Mouse (Mus musculus) midbrain, embryonic 14.5 days (tissue): ENCODE measurements at regions not wholly inside any gene's neighbourhood (a gene's known extent, or its start where the extent isn't known, plus 50 kb on each side); places are given as distances from the start of the nearest gene placed in this dataset.

Experiments used
- ATAC-seq: fragments of 200-750 bp; cut with Nextera tagmentation; 2 replicates; pipeline ENCODE4 v1.8.0; 2017; ENCODE audit warnings: moderate number of reproducible peaks, moderate library complexity; ENCODE audit not compliant: low FRiP score, low TSS enrichment
- DNase-seq: peaks from one replicate; pipeline ENCODE4 v3.0.0-alpha.2; 2015
- H3K27ac ChIP-seq: fragments of 300-500 bp; sonication (generic); replicated peaks from 2 replicates; pipeline ENCODE4 v1.5.1; 2014; ENCODE audit warnings: mild to moderate bottlenecking, low read depth, low read length, moderate library complexity
- H3K27me3 ChIP-seq: fragments of 300-500 bp; sonication (generic); 2 replicates; pipeline ENCODE4 v1.6.1; 2014; ENCODE audit warnings: low read length, control low read depth, mixed read lengths; ENCODE audit not compliant: control insufficient read depth, insufficient read depth
- H3K36me3 ChIP-seq: fragments of 300-500 bp; sonication (generic); 2 replicates; pipeline ENCODE4 v1.6.1; 2014; ENCODE audit warnings: low read length, control low read depth; ENCODE audit not compliant: control insufficient read depth, insufficient read depth
- H3K4me1 ChIP-seq: fragments of 300-500 bp; sonication (generic); 2 replicates; pipeline ENCODE4 v1.6.1; 2014; ENCODE audit warnings: mild to moderate bottlenecking, antibody characterized with exemption, low read length, control low read depth; ENCODE audit not compliant: control insufficient read depth, insufficient read depth
- H3K4me2 ChIP-seq: fragments of 300-500 bp; sonication (generic); 2 replicates; pipeline ENCODE4 v1.6.1; 2014; ENCODE audit warnings: mild to moderate bottlenecking, low read length, moderate library complexity
- H3K4me3 ChIP-seq: fragments of 300-500 bp; sonication (generic); replicated peaks from 2 replicates; pipeline ENCODE4 v1.5.1; 2014; ENCODE audit warnings: low read depth, low read length
- H3K9ac ChIP-seq: fragments of 300-500 bp; sonication (generic); replicated peaks from 2 replicates; pipeline ENCODE4 v1.6.1; 2014; ENCODE audit warnings: mild to moderate bottlenecking, low read length, moderate library complexity
- H3K9me3 ChIP-seq: fragments of 300-500 bp; sonication (generic); 2 replicates; pipeline ENCODE4 v1.6.1; 2016; ENCODE audit warnings: low read length, control low read depth, mixed read lengths; ENCODE audit not compliant: control insufficient read depth
- WGBS: fragments of 180-500 bp; shearing (Covaris S2); extraction: QIAGEN DNeasy Blood & Tissue Kit; methylation state at CpG from one replicate; pipeline ENCODE4 v1.1.7; 2014; 5-methylcytosine and 5-hydroxymethylcytosine counted together

DNA sequence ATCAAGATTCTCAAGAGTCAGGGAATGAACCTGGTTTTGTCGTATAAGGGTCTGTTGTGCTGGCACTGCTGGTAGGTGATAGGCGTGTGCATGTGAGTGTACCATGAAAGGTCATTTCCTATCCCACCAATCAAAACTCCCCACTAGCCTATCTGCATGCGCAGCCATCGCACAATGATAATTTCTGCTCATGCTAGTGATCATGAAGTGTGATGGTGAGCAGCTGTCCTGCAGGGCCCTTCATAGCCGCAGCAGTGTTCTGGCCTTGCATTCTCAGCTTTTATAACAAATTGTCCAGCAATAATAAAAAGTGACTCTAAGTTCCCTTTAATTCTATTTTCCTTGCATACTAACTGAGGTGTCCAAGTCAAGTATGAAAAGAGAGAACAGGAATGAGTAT, 321.7 kb upstream of the Spred2 start:
- WGBS = 96% methylated on average over 5 of the region's 5 CpGs
- no peaks in the 10 kb centered on the region for H3K9me3 ChIP-seq
- H3K27ac ChIP-seq = no peak overlapping the region
- ATAC-seq (no peak), DNase-seq (no peak)
- H3K4me3 ChIP-seq = no peak overlapping the region
- no peaks in the 10 kb centered on the region for H3K4me1 ChIP-seq
- H3K9ac ChIP-seq = no peak overlapping the region
- H3K36me3 ChIP-seq = no peaks in the 10 kb centered on the region
- H3K4me2 ChIP-seq = no peak overlapping the region
- no peaks in the 10 kb centered on the region for H3K27me3 ChIP-seq

DNA sequence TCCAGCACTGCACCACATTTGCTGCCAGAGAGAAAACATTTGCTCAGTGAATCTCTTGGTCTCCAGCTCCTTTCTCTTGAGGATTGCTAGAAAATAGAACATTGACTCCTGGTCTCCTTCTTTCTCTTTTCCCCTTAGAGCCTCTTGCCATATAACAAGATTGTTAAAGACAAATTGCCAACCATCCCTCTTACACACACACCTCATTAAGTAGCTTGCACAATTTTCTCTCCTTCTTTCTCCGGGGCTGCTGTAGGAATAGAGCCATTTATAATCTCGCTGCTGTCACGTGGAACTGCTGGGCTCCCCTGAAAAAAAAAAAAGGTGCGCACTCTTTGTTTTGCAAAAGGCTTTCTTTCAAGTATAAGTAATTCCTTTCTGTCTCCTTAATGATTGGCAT, 318.6 kb upstream of the Spred2 start:
- no peak overlapping the region for H3K9ac ChIP-seq
- no peak for ATAC-seq

DNA sequence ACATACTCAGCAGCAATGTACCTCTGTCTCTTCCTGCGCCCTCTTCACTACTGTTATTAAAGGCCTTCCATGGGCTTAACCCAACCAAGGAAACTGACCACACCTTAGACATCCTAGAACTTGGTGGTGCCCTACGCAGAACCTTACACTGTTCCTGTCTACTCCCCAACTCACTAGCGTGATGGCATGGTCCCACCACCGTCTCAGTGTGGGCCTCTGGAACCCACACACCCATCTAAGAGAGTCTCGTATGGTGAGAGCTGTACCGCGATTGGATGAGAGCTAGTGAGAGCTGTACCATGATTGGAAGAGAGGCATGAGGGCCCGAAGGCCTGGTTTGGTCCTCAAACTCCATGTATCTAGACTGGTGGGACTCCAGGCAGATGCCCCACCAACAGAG, 317.2 kb upstream of the Spred2 start:
- Histone ChIP-seq H3K36me3 (no peaks in the 10 kb centered on the region), H3K9ac (no peak overlapping the region), H3K4me1 (no peaks in the 10 kb centered on the region), H3K27me3 (no peaks in the 10 kb centered on the region), H3K4me2 (no peak overlapping the region), H3K4me3 (no peak overlapping the region), H3K9me3 (no peaks in the 10 kb centered on the region), H3K27ac (no peak overlapping the region)
- ATAC-seq (no peak), DNase-seq (no peak)
- WGBS = 96% methylated on average over 8 of the region's 8 CpGs

More for the DNA sequence above, 318.6 kb upstream of the Spred2 start:
- H3K4me3 ChIP-seq = no peak overlapping the region
- DNase-seq = no peak
- no peaks in the 10 kb centered on the region for H3K27me3 ChIP-seq
- H3K4me1 ChIP-seq = no peaks in the 10 kb centered on the region
- 71% methylated on average over 4 of the region's 4 CpGs for WGBS
- no peaks in the 10 kb centered on the region for H3K36me3 ChIP-seq
- H3K27ac ChIP-seq = no peak overlapping the region
- H3K4me2 ChIP-seq = no peak overlapping the region
- H3K9me3 ChIP-seq = no peaks in the 10 kb centered on the region

DNA sequence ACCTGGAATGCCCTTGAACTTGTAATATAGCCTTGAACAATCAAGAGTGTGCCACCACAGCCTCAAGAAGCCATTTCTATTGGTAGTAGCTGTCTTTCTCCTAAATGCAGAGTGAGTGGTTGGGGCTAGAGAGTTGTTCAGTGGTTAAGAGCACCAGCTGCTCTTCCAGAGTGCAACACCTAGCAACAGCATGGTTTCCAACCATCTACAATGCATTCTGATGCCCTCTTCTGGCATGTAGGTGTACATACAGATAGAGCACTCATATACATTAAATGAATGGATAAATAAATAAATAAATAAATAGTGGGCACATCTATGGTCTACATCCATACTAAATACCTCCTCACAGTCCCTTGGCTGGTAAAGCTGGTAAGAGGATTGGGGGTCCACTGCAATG, 316.2 kb upstream of the Spred2 start:
- no peaks in the 10 kb centered on the region for H3K9me3 ChIP-seq
- no peak overlapping the region for H3K4me3 ChIP-seq
- H3K9ac ChIP-seq = no peak overlapping the region
- H3K4me1 ChIP-seq = no peaks in the 10 kb centered on the region
- ATAC-seq (no peak), DNase-seq (no peak)
- H3K27ac ChIP-seq = no peak overlapping the region
- H3K36me3 ChIP-seq = no peaks in the 10 kb centered on the region
- no peaks in the 10 kb centered on the region for H3K27me3 ChIP-seq
- H3K4me2 ChIP-seq = no peak overlapping the region

DNA sequence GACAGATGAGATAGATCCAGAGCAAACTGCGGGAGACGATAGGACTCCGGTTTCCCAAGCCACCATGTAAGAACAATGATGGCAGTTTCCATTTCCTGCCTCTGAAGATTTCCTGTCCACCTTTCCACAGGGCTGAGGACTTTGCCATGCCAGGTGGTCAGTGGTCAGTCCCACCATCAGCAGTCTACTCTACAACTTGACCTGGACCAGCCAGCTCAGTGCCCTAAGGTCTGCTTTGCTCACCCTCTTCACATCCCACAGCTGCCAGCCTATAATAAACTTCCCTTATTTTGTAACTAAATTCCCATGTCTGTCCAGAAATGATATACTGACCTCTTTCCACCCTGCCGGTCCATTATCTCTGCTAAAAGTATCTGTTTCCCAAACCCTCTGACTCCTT, 315.7 kb upstream of the Spred2 start:
- 93% methylated on average over 4 of the region's 4 CpGs for WGBS
- no peak for ATAC-seq

DNA sequence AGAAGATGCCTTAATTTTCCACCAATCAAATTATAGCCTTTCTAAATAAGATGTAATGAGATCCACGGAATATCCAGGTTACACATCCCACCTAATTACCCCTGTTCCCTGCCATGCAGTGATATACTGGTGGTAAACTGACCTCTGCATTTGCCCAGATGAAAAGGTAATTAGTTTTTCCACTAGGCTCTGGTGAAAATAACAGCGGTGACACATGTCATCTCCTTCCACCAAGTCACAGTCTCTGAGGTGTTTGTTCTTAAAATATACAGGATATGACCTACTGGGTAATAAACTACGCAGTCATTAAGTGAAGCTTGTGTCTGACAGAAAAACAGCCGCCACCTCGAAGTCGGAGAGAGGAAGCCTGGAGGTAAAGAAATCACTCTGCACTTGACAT, 313.6 kb upstream of the Spred2 start:
- WGBS = 79% methylated on average over 6 of the region's 6 CpGs
- no peak overlapping the region for H3K27ac ChIP-seq
- H3K27me3 ChIP-seq = no peaks in the 10 kb centered on the region
- DNase-seq = no peak
- no peak for ATAC-seq
- no peaks in the 10 kb centered on the region for H3K9me3 ChIP-seq
- no peak overlapping the region for H3K4me3 ChIP-seq
- H3K36me3 ChIP-seq = no peaks in the 10 kb centered on the region
- H3K4me2 ChIP-seq = no peak overlapping the region
- H3K4me1 ChIP-seq = no peaks in the 10 kb centered on the region
- H3K9ac ChIP-seq = no peak overlapping the region

More for the DNA sequence above, 315.7 kb upstream of the Spred2 start:
- H3K4me3 ChIP-seq = no peak overlapping the region
- H3K27me3 ChIP-seq = no peaks in the 10 kb centered on the region
- no peak for DNase-seq
- no peaks in the 10 kb centered on the region for H3K9me3 ChIP-seq
- no peaks in the 10 kb centered on the region for H3K36me3 ChIP-seq
- no peaks in the 10 kb centered on the region for H3K4me1 ChIP-seq
- H3K9ac ChIP-seq = no peak overlapping the region
- no peak overlapping the region for H3K4me2 ChIP-seq
- no peak overlapping the region for H3K27ac ChIP-seq

DNA sequence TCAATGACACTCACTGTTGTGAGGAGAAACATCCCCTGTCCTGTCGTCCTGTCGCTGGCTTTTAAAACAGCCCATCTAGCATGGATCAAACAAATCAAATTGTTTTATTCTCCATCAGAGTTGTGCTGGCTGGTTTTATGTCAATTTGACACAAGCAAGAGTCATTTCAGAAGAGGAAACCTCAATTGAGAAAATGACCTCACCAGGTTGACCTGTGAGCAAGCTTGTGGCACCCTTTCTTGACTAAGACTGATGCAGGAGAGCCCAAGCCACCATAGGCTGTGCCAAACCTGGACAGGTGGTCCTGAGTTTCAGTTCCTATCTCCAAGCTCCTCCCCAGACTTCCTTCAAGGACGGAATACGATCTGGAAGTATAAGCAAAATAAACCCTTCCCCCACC, 313.0 kb upstream of the Spred2 start:
- no peak overlapping the region for H3K9ac ChIP-seq
- 89% methylated on average over 4 of the region's 4 CpGs for WGBS
- ATAC-seq (no peak), DNase-seq (no peak)
- no peaks in the 10 kb centered on the region for H3K4me1 ChIP-seq
- H3K9me3 ChIP-seq = no peaks in the 10 kb centered on the region
- no peak overlapping the region for H3K4me3 ChIP-seq
- no peak overlapping the region for H3K4me2 ChIP-seq
- no peaks in the 10 kb centered on the region for H3K27me3 ChIP-seq
- no peaks in the 10 kb centered on the region for H3K36me3 ChIP-seq
- no peak overlapping the region for H3K27ac ChIP-seq

DNA sequence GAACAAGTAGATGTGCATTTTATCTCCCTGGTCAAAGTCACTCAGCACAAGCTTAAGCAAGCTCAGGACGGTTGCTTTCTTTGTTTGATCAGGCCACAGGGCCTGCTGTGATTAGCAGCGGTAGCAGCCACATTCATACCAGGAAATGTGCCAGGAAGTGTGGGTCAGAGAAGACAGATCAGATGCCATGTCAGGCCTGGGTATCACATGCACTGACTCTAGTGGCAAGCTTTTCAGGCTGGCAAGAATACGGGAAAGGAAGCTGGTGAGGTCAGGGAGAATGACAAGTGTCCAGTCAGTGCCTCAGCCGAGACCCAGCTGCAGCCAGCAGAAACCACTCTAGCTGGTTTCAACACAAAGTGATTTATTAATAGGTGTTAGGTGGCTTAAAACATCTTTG, 307.7 kb upstream of the Spred2 start:
- H3K27ac ChIP-seq = no peak overlapping the region
- H3K4me2 ChIP-seq = no peak overlapping the region
- H3K4me3 ChIP-seq = no peak overlapping the region
- no peaks in the 10 kb centered on the region for H3K27me3 ChIP-seq
- DNase-seq (no peak), ATAC-seq (no peak)
- H3K4me1 ChIP-seq = no peaks in the 10 kb centered on the region
- no peaks in the 10 kb centered on the region for H3K9me3 ChIP-seq
- H3K9ac ChIP-seq = no peak overlapping the region
- no peaks in the 10 kb centered on the region for H3K36me3 ChIP-seq
- WGBS = 73% methylated on average over 4 of the region's 4 CpGs

DNA sequence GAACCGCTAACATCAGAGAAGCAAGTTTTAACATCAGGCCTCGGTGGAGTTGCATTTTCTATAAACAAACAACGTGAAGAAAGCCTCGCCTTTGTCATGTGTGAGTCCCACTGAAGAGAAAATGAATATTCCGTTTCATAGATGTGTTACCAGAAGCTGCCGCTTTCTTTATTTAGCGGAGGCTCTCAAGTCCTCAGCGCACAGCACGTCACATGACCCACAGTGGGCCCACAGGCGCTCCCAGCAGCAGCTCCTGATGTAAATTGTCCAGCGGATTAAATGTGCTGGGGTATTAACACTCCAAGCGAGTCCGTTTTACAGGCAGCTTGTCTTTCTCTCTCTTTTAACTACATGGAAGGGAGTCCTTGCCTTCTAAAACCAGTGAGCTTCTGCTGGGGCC, 304.7 kb upstream of the Spred2 start:
- no peak overlapping the region for H3K4me3 ChIP-seq
- ATAC-seq = peak; percentile 46; the same call in 1 of the 2 replicates
- no peaks in the 10 kb centered on the region for H3K36me3 ChIP-seq
- no peaks in the 10 kb centered on the region for H3K4me1 ChIP-seq
- H3K27ac ChIP-seq = no peak overlapping the region
- no peaks in the 10 kb centered on the region for H3K27me3 ChIP-seq
- H3K9me3 ChIP-seq = no peaks in the 10 kb centered on the region
- peak; percentile 23 for DNase-seq
- 76% methylated on average over 13 of the region's 13 CpGs for WGBS
- H3K4me2 ChIP-seq = no peak overlapping the region
- no peak overlapping the region for H3K9ac ChIP-seq
